Mouse (Mus musculus): ENCODE results near the gene Gm49403. TPM values are rescaled to one million over a fixed set of nuclear protein-coding genes. Genes with fewer than 3 reads are reported as not detected.

Gm49403 gene
- total and polyA plus RNA-seq, 3 experiments = not detected

DNA sequence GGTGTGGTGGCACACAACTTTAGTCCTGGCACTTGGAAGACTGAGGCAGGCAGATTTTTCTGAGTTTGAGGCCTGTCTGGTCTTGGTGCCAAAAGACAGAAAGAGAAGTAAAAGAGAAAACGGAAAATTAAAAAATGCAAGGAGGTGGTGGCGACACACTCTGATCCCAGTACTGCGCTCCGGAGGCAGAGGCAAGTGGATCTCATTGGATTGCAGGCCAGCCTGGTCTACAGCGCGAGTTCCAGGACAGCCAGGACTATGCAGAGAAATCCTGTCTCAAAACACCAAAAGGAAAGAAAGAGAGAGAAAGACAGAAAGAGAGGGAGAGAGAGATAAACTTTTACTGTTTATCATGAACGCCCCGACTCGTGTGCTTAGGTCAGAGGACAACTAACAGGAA is 12.9 kb upstream of the Gm49403 start:
- H3K36me3 ChIP-seq (replicated peaks) = peaks cover 35% of the 10 kb centered on the region
- H3K27me3 ChIP-seq (ENCODE audit: insufficient read depth, low read length) = no peaks in the 10 kb centered on the region
- ATAC-seq (ENCODE audit: extremely low read depth, insufficient number of reproducible peaks, low FRiP score, poor library complexity, severe bottlenecking) (no peak), DNase-seq (ENCODE audit: low spot score) (no peak)
- H3K4me1 ChIP-seq (ENCODE audit: insufficient read depth, low read depth, low read length) = peaks cover 41% of the 10 kb centered on the region
- no peak for TF ChIP-seq GATA2 (IDR thresholded peaks at IDR 0.05; ENCODE audit: borderline replicate concordance, low read depth, low read length)
- TF ChIP-seq CTCF (IDR thresholded peaks at IDR 0.05; ENCODE audit: low read depth, low read length) = no peak
- no peak for TF ChIP-seq GATA1 (IDR thresholded peaks at IDR 0.05; ENCODE audit: borderline replicate concordance, low read length)
- no peak for TF ChIP-seq POLR2AphosphoS5 (IDR thresholded peaks at IDR 0.05; ENCODE audit: insufficient replicate concordance, low read depth, low read length)
- TF ChIP-seq TAL1 (conservative IDR thresholded peaks at IDR 0.05; ENCODE audit: low read depth, low read length) = no peak
- H3K4me3 ChIP-seq (ENCODE audit: low read depth, low read length) = peak overlapping the region; percentile 99
- no peaks in the 10 kb centered on the region for H3K9me3 ChIP-seq (replicated peaks)

DNA sequence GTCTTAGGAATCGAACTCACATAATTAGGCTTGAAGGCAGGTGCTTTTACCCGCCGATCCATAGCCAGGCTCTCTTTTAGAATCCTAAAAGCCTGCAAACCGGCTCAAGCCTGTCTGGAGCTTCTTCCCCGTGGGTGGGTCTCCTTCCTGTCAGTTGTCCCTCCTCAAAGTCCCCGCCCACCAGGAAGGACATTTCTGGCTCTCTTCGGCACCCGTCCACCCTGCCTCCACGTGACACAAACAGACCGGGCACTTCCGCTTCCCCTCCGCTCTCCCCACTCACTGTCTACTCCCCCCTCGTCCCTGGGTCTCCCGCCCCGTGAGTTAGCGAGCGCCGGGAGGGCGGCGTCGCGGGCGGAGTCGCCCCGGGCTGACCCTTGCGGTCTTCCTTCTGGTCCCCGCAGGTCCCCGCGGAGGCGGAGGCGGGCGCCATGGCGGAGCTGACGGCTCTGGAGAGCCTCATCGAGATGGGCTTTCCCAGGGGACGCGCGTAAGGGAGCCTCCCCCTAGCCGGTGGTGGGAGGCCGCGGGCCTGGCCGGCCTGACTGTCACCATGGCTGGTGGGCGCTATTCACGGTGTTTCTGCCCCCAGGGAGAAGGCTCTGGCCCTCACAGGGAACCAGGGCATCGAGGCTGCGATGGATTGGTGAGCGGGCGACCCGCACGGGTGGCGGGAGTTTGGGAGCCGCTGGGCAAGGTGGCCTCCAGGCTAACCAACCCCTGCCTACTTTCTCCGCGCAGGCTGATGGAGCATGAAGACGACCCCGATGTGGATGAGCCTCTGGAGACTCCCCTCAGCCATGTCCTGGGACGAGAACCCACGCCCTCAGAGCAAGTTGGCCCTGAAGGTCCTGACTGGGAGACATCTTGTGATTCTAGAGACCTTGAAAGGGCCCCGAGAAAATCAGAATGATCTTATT is 12.2 kb upstream of the Gm49403 start, which contains the start of gene Ubxn1:
Gene Ubxn1, plus strand, starts transcription at position 230 of the 920 bp plus-strand sequence.
- Histone ChIP-seq H3K27me3 (ENCODE audit: insufficient read depth, low read length) (no peaks in the 10 kb centered on the region), H3K4me3 (ENCODE audit: low read depth, low read length) (peak within 1 kb of the TSS; percentile 99), H3K9me3 (replicated peaks) (no peaks in the 10 kb centered on the region), H3K4me1 (ENCODE audit: insufficient read depth, low read depth, low read length) (peaks cover 41% of the 10 kb centered on the region), H3K36me3 (replicated peaks) (peaks cover 41% of the 10 kb centered on the region)
- DNase-seq (ENCODE audit: low spot score) (peak; percentile 91), ATAC-seq (ENCODE audit: extremely low read depth, insufficient number of reproducible peaks, low FRiP score, poor library complexity, severe bottlenecking) (peak; percentile 94)
- TF ChIP-seq TAL1 (conservative IDR thresholded peaks at IDR 0.05; ENCODE audit: low read depth, low read length) (no peak), CTCF (IDR thresholded peaks at IDR 0.05; ENCODE audit: low read depth, low read length) (no peak), POLR2AphosphoS5 (IDR thresholded peaks at IDR 0.05; ENCODE audit: insufficient replicate concordance, low read depth, low read length) (no peak), GATA1 (IDR thresholded peaks at IDR 0.05; ENCODE audit: borderline replicate concordance, low read length) (no peak), GATA2 (IDR thresholded peaks at IDR 0.05; ENCODE audit: borderline replicate concordance, low read depth, low read length) (no peak)

DNA sequence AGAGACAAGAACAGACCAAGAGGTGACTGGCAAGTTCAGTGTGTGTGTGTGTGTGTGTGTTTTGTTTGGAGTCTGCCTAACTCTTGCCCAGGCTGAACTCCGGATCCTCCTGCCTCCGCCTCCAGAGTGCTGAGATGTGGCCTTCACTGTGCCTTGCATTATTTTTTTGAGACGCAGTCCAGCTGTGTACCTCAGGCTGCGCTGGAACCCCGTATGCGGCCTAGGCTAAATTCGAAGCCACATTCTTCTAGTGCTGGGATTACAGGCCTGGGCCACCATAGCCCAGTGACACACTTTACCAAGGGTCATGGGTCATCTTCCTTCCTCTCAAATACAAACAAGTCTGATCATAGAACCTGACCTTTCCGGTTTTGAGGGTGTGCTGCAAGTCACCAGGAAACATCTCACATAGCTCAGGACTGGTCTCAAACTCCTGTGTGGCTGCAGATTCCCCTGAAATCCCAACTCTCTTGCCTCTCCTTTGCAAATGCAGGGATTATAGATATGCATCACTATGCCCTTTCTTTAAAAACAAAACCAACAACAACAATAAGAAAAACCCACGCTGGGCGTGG is 11.4 kb upstream of the Gm49403 start:
- H3K4me3 ChIP-seq (ENCODE audit: low read depth, low read length) = peak overlapping the region; percentile 99
- no peak for DNase-seq (ENCODE audit: low spot score)
- TF ChIP-seq CTCF (IDR thresholded peaks at IDR 0.05; ENCODE audit: low read depth, low read length) (no peak), TAL1 (conservative IDR thresholded peaks at IDR 0.05; ENCODE audit: low read depth, low read length) (no peak), GATA1 (IDR thresholded peaks at IDR 0.05; ENCODE audit: borderline replicate concordance, low read length) (no peak), GATA2 (IDR thresholded peaks at IDR 0.05; ENCODE audit: borderline replicate concordance, low read depth, low read length) (no peak), POLR2AphosphoS5 (IDR thresholded peaks at IDR 0.05; ENCODE audit: insufficient replicate concordance, low read depth, low read length) (no peak)

DNA sequence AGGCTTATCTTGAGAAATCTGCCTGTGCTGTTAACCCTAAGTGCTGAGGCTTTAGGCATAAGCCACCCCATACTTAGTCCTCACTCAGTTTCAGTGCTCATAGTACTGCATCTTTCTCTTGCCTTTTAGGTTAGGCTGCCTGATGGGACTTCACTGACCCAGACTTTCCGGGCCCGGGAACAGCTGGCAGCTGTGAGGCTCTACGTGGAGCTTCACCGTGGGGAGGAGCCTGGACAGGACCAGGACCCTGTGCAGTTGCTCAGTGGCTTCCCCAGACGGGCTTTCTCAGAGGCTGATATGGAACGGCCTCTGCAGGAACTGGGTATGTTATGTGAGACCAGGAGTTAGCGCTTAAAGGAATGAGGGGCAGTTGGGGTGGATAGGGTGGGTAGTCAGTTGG is 8.7 kb upstream of the Gm49403 start:
- no peak for TF ChIP-seq TAL1 (conservative IDR thresholded peaks at IDR 0.05; ENCODE audit: low read depth, low read length)
- no peak for TF ChIP-seq CTCF (IDR thresholded peaks at IDR 0.05; ENCODE audit: low read depth, low read length)
- no peak for TF ChIP-seq GATA1 (IDR thresholded peaks at IDR 0.05; ENCODE audit: borderline replicate concordance, low read length)
- TF ChIP-seq POLR2AphosphoS5 (IDR thresholded peaks at IDR 0.05; ENCODE audit: insufficient replicate concordance, low read depth, low read length) = no peak
- no peak for TF ChIP-seq GATA2 (IDR thresholded peaks at IDR 0.05; ENCODE audit: borderline replicate concordance, low read depth, low read length)
- no peak overlapping the region for H3K4me3 ChIP-seq (ENCODE audit: low read depth, low read length)
- DNase-seq (ENCODE audit: low spot score) (no peak), ATAC-seq (ENCODE audit: extremely low read depth, insufficient number of reproducible peaks, low FRiP score, poor library complexity, severe bottlenecking) (no peak)
- no peaks in the 10 kb centered on the region for H3K27me3 ChIP-seq (ENCODE audit: insufficient read depth, low read length)
- H3K9me3 ChIP-seq (replicated peaks) = no peaks in the 10 kb centered on the region
- peaks cover 71% of the 10 kb centered on the region for H3K36me3 ChIP-seq (replicated peaks)
- peaks cover 60% of the 10 kb centered on the region for H3K4me1 ChIP-seq (ENCODE audit: insufficient read depth, low read depth, low read length)

More for the DNA sequence above, 11.4 kb upstream of the Gm49403 start:
- no peak for ATAC-seq (ENCODE audit: extremely low read depth, insufficient number of reproducible peaks, low FRiP score, poor library complexity, severe bottlenecking)
- Histone ChIP-seq H3K27me3 (ENCODE audit: insufficient read depth, low read length) (no peaks in the 10 kb centered on the region), H3K36me3 (replicated peaks) (peaks cover 50% of the 10 kb centered on the region), H3K4me1 (ENCODE audit: insufficient read depth, low read depth, low read length) (peaks cover 42% of the 10 kb centered on the region), H3K9me3 (replicated peaks) (no peaks in the 10 kb centered on the region)

DNA sequence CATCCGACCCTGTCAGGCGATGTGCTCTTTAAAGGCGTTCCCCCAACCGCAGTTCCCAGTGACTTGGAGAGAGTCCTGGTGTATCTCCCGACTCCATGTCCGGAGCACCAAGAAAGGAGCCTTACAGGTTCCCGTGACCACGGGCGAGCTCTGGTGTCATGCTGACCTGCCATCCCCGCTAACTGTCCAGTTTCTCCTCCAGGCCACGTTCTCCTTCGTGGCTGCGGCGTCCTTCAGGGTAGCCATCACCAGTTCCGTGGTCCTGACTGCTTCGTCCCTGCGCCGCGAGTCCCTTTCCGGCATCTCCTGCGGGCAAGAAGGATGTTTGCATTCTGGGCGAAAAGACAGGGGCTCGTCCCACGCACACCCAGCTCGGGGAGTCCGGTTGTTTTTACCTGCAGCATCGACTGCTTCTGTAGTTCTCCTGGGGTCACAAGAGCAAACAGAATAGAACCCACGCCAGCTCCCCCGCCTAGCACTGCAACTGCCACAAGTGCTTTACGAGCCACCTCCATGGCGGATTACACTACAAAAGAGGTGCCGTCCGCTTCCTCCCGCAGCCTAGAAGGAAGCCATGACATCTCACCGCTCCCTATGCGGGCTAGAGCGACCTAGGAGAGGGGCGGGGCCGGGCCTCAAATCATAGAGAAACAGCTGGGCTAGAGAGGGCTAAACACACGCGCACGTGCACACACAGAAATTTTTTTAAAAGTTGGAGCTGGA is 3.3 kb upstream of the Gm49403 start, which contains the start of gene Uqcc3:
Gene Uqcc3, minus strand, starts transcription at position 613 of the 723 bp plus-strand sequence.
- no peaks in the 10 kb centered on the region for H3K27me3 ChIP-seq (ENCODE audit: insufficient read depth, low read length)
- H3K36me3 ChIP-seq (replicated peaks) = peaks cover 39% of the 10 kb centered on the region
- no peaks in the 10 kb centered on the region for H3K9me3 ChIP-seq (replicated peaks)
- peak within 1 kb of the TSS; percentile 87 for H3K4me3 ChIP-seq (ENCODE audit: low read depth, low read length)
- H3K4me1 ChIP-seq (ENCODE audit: insufficient read depth, low read depth, low read length) = peaks cover 33% of the 10 kb centered on the region
- ATAC-seq (ENCODE audit: extremely low read depth, insufficient number of reproducible peaks, low FRiP score, poor library complexity, severe bottlenecking) (peak; percentile 88), DNase-seq (ENCODE audit: low spot score) (peak; percentile 75)
- no peak for TF ChIP-seq TAL1 (conservative IDR thresholded peaks at IDR 0.05; ENCODE audit: low read depth, low read length)
- no peak for TF ChIP-seq CTCF (IDR thresholded peaks at IDR 0.05; ENCODE audit: low read depth, low read length)
- no peak for TF ChIP-seq GATA2 (IDR thresholded peaks at IDR 0.05; ENCODE audit: borderline replicate concordance, low read depth, low read length)
- no peak for TF ChIP-seq GATA1 (IDR thresholded peaks at IDR 0.05; ENCODE audit: borderline replicate concordance, low read length)
- no peak for TF ChIP-seq POLR2AphosphoS5 (IDR thresholded peaks at IDR 0.05; ENCODE audit: insufficient replicate concordance, low read depth, low read length)

All from G1E (cell line).